Mouse (Mus musculus) C2C12 (cell line): ENCODE results near the gene Hectd3.

ENCODE experiments used
- CEBPB ChIP-seq: IDR thresholded peaks from one replicate; pipeline ENCODE4 v1.6.1; 2011; ENCODE audit warnings: low read depth, mild to moderate bottlenecking, control low read depth, moderate library complexity
- CTCF ChIP-seq: IDR thresholded peaks from one replicate; pipeline ENCODE4 v1.5.1; 2011; ENCODE audit not compliant: control insufficient read depth, insufficient read depth, insufficient read length
- FOSL1 ChIP-seq: IDR thresholded peaks from one replicate; pipeline ENCODE4 v1.8.0; 2011; ENCODE audit warnings: mild to moderate bottlenecking, low read length; ENCODE audit not compliant: poor library complexity, insufficient read depth, severe bottlenecking
- MAX ChIP-seq: IDR thresholded peaks from one replicate; pipeline ENCODE4 v1.6.1; 2011; ENCODE audit warnings: mild to moderate bottlenecking, control low read depth
- USF1 ChIP-seq: IDR thresholded peaks from one replicate; pipeline ENCODE4 v1.6.1; 2011; ENCODE audit warnings: low read depth, mild to moderate bottlenecking, control low read depth, moderate library complexity

DNA sequence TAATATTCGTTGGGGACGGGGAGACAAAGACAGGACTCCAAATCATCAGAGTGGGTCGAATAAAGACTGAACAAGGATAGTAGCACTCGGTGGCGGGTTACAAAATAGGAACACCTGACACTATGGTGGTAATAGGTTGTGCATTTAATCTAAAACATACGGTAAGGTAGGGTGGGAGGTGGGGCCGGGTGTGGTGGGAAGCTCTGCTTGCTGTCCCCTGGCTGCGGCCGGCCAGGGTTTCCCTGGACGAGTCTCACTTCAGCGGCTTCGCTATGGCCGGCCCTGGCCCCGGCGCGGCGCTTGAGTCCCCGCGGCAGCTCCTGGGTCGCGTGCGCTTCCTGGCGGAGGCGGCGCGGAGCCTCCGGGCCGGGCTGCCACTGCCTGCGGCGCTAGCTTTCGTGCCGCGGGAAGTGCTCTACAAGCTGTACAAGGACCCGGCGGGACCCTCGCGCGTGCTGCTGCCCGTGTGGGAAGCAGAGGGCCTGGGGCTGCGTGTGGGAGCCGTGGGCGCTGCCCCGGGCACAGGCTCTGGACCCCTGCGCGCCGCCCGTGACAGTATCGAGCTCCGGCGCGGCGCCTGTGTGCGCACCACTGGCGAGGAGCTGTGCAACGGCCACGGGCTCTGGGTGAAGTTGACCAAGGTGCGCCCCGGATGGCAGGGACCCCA is at the start of gene Hectd3:
- no peak for TF ChIP-seq USF1
- TF ChIP-seq CTCF: no peak
- no peak for TF ChIP-seq MAX
- no peak for TF ChIP-seq CEBPB
- TF ChIP-seq FOSL1: no peak
